Mouse (Mus musculus) frontal cortex, postnatal 14 days (tissue): ENCODE measurements at regions not wholly inside any gene's neighbourhood (a gene's known extent, or its start where the extent isn't known, plus 50 kb on each side); places are given as distances from the start of the nearest gene placed in this dataset.

Source experiments
- DNase-seq, 2 experiments: peaks; one replicate each; pipeline ENCODE4 v3.0.0; 2022; ENCODE audit warnings: low spot score in 2 of 2

GRCm38 (mm10) chr10:109160730-109161129, 149.9 kb upstream of the Syt1 start:
- no peak for DNase-seq

DNA sequence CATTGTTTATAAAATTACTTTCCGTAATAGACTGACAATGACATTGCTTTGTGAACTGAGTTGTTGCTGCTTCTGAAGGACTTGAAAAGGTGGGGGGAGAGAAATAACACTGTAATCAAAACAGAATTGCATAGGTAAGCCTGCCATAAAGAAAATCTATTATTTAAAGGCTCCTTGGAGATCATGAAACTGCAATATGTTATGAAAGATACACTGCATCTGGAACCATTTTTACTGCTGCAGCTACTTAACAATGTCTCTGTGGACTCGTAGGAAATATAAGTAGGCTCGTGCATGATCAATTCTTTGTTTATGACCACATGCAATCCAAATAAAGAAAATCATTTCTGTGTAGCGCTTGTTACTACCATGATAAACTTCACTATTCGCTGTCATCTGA, 145.0 kb upstream of the Syt1 start:
- DNase-seq = no peak

DNA sequence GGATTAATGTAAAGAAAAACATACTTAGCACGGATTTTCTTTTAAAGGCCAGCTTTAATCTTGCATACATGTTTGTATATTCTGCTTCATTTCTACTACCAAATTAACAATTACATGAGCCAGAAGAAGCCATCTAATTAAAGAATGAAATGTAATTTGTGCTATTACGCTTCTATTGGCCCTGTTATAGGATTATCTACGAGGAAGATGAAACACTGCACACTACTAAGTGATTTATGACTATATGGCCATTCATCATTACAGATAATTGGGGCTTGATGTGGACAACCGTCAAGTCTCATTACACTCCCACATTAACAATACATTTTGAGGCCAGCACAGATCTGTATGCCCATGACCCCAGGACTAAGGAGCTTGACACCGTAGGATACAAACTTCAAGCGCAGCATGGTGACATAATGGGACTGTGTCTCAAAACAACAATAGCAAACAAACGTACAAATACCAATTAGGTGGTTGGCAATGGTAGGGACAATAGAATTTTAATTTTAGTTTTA, 129.7 kb upstream of the Syt1 start:
- DNase-seq = no peak

DNA sequence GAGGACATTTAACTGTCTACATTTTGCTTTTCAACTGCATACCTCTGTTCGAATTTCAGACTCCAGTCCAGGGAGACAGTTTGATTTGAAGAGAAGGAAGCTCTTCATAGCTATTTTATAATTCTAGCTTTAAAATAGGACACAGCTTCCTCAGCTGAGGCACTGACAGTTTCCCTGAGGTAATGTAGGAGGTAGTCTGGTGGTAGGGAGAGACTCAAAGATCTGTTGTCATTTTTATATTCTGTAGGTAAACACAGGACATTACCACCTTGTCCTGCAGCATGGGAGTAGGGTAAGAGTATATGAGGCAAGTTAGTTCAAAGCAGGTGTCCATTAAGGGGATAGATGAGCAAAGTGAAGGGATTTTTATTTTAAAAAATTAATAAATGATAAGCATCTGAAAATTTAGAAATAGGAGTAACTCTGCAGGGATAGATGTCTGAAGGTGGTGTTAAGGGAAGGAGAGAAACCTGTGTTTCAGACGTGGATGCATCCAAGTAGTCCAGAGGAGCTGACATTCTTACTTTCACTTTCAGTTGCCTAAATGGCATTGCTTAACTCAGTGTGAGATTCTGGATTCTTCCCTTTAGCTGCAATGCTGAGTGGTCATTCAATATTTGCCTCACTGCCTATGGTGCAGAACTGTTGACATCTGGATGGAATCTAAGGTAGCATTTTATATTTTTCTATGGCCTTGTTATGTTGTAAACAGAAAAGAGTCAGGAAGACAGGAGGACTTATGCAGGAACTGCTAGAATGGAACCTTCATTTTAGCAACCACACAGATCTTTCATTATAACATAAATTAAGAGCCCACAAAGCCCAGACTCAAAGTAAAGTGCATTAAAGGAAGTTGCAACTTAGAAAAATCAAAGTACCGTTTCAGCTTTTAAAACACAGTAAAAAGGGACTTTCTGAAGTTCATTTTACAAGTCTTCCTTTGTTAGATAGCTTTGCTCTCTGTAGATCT, 126.3 kb upstream of the Syt1 start:
- DNase-seq = no peak

- no peak for DNase-seq
Measured at GRCm38 (mm10) chr10:109134521-109134920, 123.7 kb upstream of the Syt1 start.

DNA sequence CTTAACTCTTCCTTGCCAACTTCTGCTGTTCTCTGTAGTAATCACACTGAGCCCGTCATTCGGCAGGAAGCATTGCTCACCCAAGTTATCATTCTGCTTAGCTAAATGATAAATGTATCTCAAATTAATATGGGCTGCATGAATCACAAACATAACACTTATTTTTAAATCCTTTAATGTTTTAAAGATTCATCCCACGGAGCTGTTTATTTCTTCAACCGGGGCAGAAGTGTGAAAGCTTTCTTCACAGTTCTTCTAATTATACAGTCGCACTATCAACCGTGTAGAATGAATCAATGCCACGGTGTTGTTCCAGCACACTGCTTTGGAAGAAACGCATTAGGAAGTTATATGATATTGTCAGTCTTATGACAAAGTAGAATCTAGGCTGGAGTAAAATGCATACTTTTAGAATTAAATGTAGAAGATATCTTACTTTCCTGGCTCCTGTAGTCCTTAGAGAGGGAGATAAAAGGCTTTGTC, 121.3 kb upstream of the Syt1 start:
- no peak for DNase-seq

GRCm38 (mm10) chr10:109129552-109130110, 118.8 kb upstream of the Syt1 start:
- DNase-seq = no peak

GRCm38 (mm10) chr10:109129068-109129467, 118.3 kb upstream of the Syt1 start:
- no peak for DNase-seq

GRCm38 (mm10) chr10:109126699-109127098, 115.9 kb upstream of the Syt1 start:
- DNase-seq = no peak

- peak in 1 of 2 experiments; percentile 21 for DNase-seq
Measured at GRCm38 (mm10) chr10:109117143-109117542, 106.4 kb upstream of the Syt1 start.

DNA sequence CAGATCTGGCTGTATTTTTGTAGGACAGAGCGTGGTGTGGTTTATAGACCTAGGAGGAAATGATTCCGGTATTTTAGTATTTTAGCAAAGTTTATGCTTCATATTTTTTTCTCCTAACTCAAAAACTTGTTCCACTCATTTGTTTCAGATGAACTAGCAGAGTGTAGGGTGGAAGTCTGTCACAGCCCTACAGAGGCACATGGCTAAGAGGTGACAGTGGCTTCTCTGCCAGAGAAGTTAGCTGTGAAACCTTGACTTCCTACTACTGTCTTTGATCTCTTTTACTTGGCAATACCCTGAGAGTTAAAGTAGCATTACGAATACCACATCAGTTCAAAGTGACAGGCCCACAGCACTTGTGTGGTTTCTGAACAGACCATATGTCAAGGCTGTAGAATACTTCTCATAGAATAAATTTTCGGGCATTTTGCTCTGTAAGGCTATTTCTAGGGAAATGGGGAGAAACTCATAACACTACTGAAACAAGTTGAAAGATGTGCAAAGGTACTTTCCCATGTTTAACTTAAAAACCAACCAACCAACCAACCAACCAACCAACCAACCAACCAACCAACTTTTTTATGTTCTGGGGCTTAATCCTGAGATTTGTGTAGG, 104.3 kb upstream of the Syt1 start:
- no peak for DNase-seq

GRCm38 (mm10) chr10:109105781-109106180, 95.0 kb upstream of the Syt1 start:
- DNase-seq = no peak

DNA sequence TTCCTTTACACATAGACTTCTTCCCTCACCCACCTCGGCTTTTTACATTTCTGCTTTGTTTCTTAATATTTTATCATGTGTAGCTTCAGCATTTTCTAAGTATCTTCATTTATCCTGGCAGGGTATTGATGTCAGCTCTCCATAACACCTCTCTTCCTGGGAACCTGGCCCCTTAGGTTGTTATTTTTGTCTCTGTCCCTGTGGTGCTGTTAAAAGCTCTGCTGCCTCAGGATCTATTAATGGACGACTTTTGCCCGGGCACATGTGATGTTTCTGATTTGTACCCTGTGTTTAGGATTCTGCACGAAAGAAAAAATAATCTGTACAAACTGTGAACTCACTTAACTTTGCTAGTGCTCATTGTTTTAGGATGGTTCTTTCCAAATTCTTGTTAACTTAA, 81.4 kb upstream of the Syt1 start:
- no peak for DNase-seq

- DNase-seq = no peak
Measured at GRCm38 (mm10) chr10:109079773-109080172, 69.0 kb upstream of the Syt1 start.

- DNase-seq = no peak
Measured at GRCm38 (mm10) chr10:109074218-109074617, 63.4 kb upstream of the Syt1 start.
